Mouse (Mus musculus) neural tube, embryonic 11.5 days (tissue): ENCODE measurements around the gene AF067061. TPM values are rescaled to one million over a fixed set of nuclear protein-coding genes. Genes with fewer than 3 reads are reported as not detected.
A peak's percentile ranks its signal among the peaks of the same experiment; 100 is the strongest.
"Not testable (repeated sequence)": the region's sequence is repeated elsewhere in the genome, so short reads cannot be mapped to it uniquely, and the experiment has no call there.

Experiments used
- ATAC-seq: fragments of 200-750 bp; cut with Nextera tagmentation; 2 replicates; pipeline ENCODE4 v1.8.0; 2017; ENCODE audit warnings: moderate number of reproducible peaks, mild to moderate bottlenecking, moderate TSS enrichment, moderate library complexity; ENCODE audit not compliant: insufficient read depth, low FRiP score, low TSS enrichment
- DNase-seq: peaks from one replicate; pipeline ENCODE4 v3.0.0-alpha.2; 2015; ENCODE audit warnings: low spot score
- H3K27ac ChIP-seq: fragments of 300-500 bp; sonication (generic); 2 replicates; pipeline ENCODE4 v1.5.1; 2014; ENCODE audit warnings: low read depth, mild to moderate bottlenecking, low read length
- H3K27me3 ChIP-seq: fragments of 300-500 bp; sonication (generic); 2 replicates; pipeline ENCODE4 v1.6.1; 2014; ENCODE audit warnings: mild to moderate bottlenecking, low read length, mixed read lengths; ENCODE audit not compliant: control insufficient read depth, insufficient read depth
- H3K36me3 ChIP-seq: fragments of 300-500 bp; sonication (generic); 2 replicates; pipeline ENCODE4 v1.6.1; 2014; ENCODE audit warnings: mild to moderate bottlenecking, low read length, moderate library complexity, mixed read lengths; ENCODE audit not compliant: control insufficient read depth, insufficient read depth
- H3K4me1 ChIP-seq: fragments of 300-500 bp; sonication (generic); 2 replicates; pipeline ENCODE4 v1.6.1; 2014; ENCODE audit warnings: low read length, mixed read lengths; ENCODE audit not compliant: control insufficient read depth, insufficient read depth
- H3K4me2 ChIP-seq: fragments of 300-500 bp; sonication (generic); 2 replicates; pipeline ENCODE4 v1.6.1; 2014; ENCODE audit warnings: low read depth, mild to moderate bottlenecking, moderate library complexity
- H3K4me3 ChIP-seq: fragments of 300-500 bp; sonication (generic); 2 replicates; pipeline ENCODE4 v1.5.1; 2014; ENCODE audit warnings: low read depth, low read length
- H3K9ac ChIP-seq: fragments of 300-500 bp; sonication (generic); 2 replicates; pipeline ENCODE4 v1.6.1; 2014; ENCODE audit warnings: mild to moderate bottlenecking, low read length
- H3K9me3 ChIP-seq: fragments of 300-500 bp; sonication (generic); 2 replicates; pipeline ENCODE4 v1.6.1; 2016; ENCODE audit warnings: low read length; ENCODE audit not compliant: control insufficient read depth
- WGBS: fragments of 180-500 bp; shearing (Covaris S2); extraction: QIAGEN DNeasy Blood & Tissue Kit; methylation state at CpG from one replicate; pipeline ENCODE4 v1.1.7; 2014; 5-methylcytosine and 5-hydroxymethylcytosine counted together
- polyA plus RNA-seq: library from polyadenylated mRNA; unstranded; fragments of >200 nt; fragmentation: Nextera tagmentation; extraction: Ambion mirVana; gene quantifications from 2 replicates; pipeline ENCODE4 v1.2.1, GENCODE M21; 2014

Gene AF067061
- polyA plus RNA-seq = not detected in 2 replicates

- not testable (repeated sequence) for H3K4me2 ChIP-seq, H3K9me3 ChIP-seq, H3K27me3 ChIP-seq, H3K36me3 ChIP-seq, H3K4me1 ChIP-seq, H3K4me3 ChIP-seq, ATAC-seq, H3K27ac ChIP-seq, DNase-seq, H3K9ac ChIP-seq
- WGBS = 88% methylated on average over 2 of the region's 2 CpGs
Observed at GRCm38 (mm10) chr13:120262870-120263269, at the start of gene AF067061. Gene AF067061, plus strand, starts transcription at chr13:120263114.

GRCm38 (mm10) chr13:120215847-120216246, 47.1 kb upstream of the AF067061 start, which contains the start of gene Gm21762:
Gene Gm21762, minus strand, starts transcription at chr13:120215947.
- not testable (repeated sequence) for ATAC-seq, H3K4me1 ChIP-seq, H3K27ac ChIP-seq, H3K9me3 ChIP-seq, H3K4me2 ChIP-seq, DNase-seq, H3K27me3 ChIP-seq, H3K36me3 ChIP-seq, H3K9ac ChIP-seq, H3K4me3 ChIP-seq
- no CpG with 5 or more reads among the region's 2 CpGs for WGBS

GRCm38 (mm10) chr13:120220922-120221321, 42.0 kb upstream of the AF067061 start:
- H3K27me3 ChIP-seq, H3K9ac ChIP-seq, DNase-seq, H3K27ac ChIP-seq, H3K36me3 ChIP-seq, ATAC-seq, H3K4me2 ChIP-seq, H3K4me1 ChIP-seq, H3K4me3 ChIP-seq, H3K9me3 ChIP-seq: not testable (repeated sequence)
- WGBS = 71% methylated on average over 5 of the region's 5 CpGs

- not testable (repeated sequence) for H3K27me3 ChIP-seq, H3K4me1 ChIP-seq, H3K4me3 ChIP-seq, H3K36me3 ChIP-seq, H3K27ac ChIP-seq, ATAC-seq, H3K9ac ChIP-seq, H3K9me3 ChIP-seq, H3K4me2 ChIP-seq, DNase-seq
- WGBS = 96% methylated on average over 16 of the region's 25 CpGs
Observed at GRCm38 (mm10) chr13:120223012-120223659, 39.8 kb upstream of the AF067061 start.

- not testable (repeated sequence) for DNase-seq, H3K4me1 ChIP-seq, H3K27me3 ChIP-seq, H3K36me3 ChIP-seq, H3K4me2 ChIP-seq, H3K27ac ChIP-seq, H3K9ac ChIP-seq, H3K9me3 ChIP-seq, H3K4me3 ChIP-seq
- peak; percentile 69; the same call in 1 of the 2 replicates for ATAC-seq
- WGBS = 99% methylated on average over 15 of the region's 17 CpGs
Observed at GRCm38 (mm10) chr13:120231798-120232197, 31.1 kb upstream of the AF067061 start.

GRCm38 (mm10) chr13:120232447-120233049, 30.4 kb upstream of the AF067061 start:
- 76% methylated on average over 12 of the region's 25 CpGs for WGBS
- not testable (repeated sequence) for DNase-seq, ATAC-seq

GRCm38 (mm10) chr13:120238811-120239210, 24.1 kb upstream of the AF067061 start, which contains the start of gene Gm21731:
Gene Gm21731, plus strand, starts transcription at chr13:120239111.
- H3K27ac ChIP-seq, H3K27me3 ChIP-seq, DNase-seq, H3K4me3 ChIP-seq, H3K9ac ChIP-seq, H3K4me1 ChIP-seq, ATAC-seq, H3K4me2 ChIP-seq, H3K36me3 ChIP-seq, H3K9me3 ChIP-seq: not testable (repeated sequence)

More at GRCm38 (mm10) chr13:120232447-120233049, 30.4 kb upstream of the AF067061 start:
- H3K36me3 ChIP-seq, H3K4me1 ChIP-seq, H3K27ac ChIP-seq, H3K9ac ChIP-seq, H3K9me3 ChIP-seq, H3K4me3 ChIP-seq, H3K27me3 ChIP-seq, H3K4me2 ChIP-seq: not testable (repeated sequence)

- WGBS = 93% methylated on average over 2 of the region's 3 CpGs
- not testable (repeated sequence) for H3K9me3 ChIP-seq, DNase-seq, H3K27ac ChIP-seq, H3K4me3 ChIP-seq, H3K4me2 ChIP-seq, H3K27me3 ChIP-seq, H3K4me1 ChIP-seq, H3K36me3 ChIP-seq, ATAC-seq, H3K9ac ChIP-seq
Observed at GRCm38 (mm10) chr13:120251208-120251924, 11.5 kb upstream of the AF067061 start.
